Mouse (Mus musculus) stomach, embryonic 15.5 days (tissue): Measurements from ENCODE around the gene Kcnma1. TPM values are rescaled to one million over a fixed set of nuclear protein-coding genes. Genes with fewer than 3 reads are reported as not detected.

Source experiments
- ATAC-seq: fragments of 200-750 bp; cut with Nextera tagmentation; 2 replicates; pipeline ENCODE4 v1.8.0; 2017; ENCODE audit warnings: low read depth, moderate number of reproducible peaks, moderate TSS enrichment; ENCODE audit not compliant: insufficient read depth, low FRiP score
- H3K27ac ChIP-seq: fragments of 300-500 bp; sonication (generic); 2 replicates; pipeline ENCODE4 v1.5.1; 2015; ENCODE audit warnings: mild to moderate bottlenecking, inconsistent platforms
- H3K27me3 ChIP-seq: fragments of 300-500 bp; sonication (generic); replicated peaks from 2 replicates; pipeline ENCODE4 v1.6.1; 2015; ENCODE audit warnings: inconsistent platforms
- H3K36me3 ChIP-seq: fragments of 300-500 bp; sonication (generic); 2 replicates; pipeline ENCODE4 v1.6.1; 2015; ENCODE audit warnings: inconsistent platforms
- H3K4me1 ChIP-seq: fragments of 300-500 bp; sonication (generic); 2 replicates; pipeline ENCODE4 v1.6.1; 2015; ENCODE audit warnings: inconsistent platforms
- H3K4me2 ChIP-seq: fragments of 300-500 bp; sonication (generic); 2 replicates; pipeline ENCODE4 v1.6.1; 2015; ENCODE audit warnings: mild to moderate bottlenecking, inconsistent platforms
- H3K4me3 ChIP-seq: fragments of 300-500 bp; sonication (generic); replicated peaks from 2 replicates; pipeline ENCODE4 v1.5.1; 2015; ENCODE audit warnings: inconsistent platforms
- H3K9ac ChIP-seq: fragments of 300-500 bp; sonication (generic); 2 replicates; pipeline ENCODE4 v1.6.1; 2015; ENCODE audit warnings: inconsistent platforms
- H3K9me3 ChIP-seq: fragments of 300-500 bp; sonication (generic); 2 replicates; pipeline ENCODE4 v1.6.1; 2016; ENCODE audit warnings: inconsistent platforms
- WGBS: fragments of 180-500 bp; shearing (Covaris S2); methylation state at CpG from one replicate; pipeline ENCODE4 v1.1.7; 2015; 5-methylcytosine and 5-hydroxymethylcytosine counted together
- polyA plus RNA-seq: library from polyadenylated mRNA; unstranded; fragments of >200 nt; fragmentation: Nextera tagmentation; extraction: Ambion mirVana; gene quantifications from 2 replicates; pipeline ENCODE4 v1.2.1, GENCODE M21; 2015

Kcnma1 gene
- polyA plus RNA-seq, 1 experiment from 2014 or later = 11.2 TPM

DNA sequence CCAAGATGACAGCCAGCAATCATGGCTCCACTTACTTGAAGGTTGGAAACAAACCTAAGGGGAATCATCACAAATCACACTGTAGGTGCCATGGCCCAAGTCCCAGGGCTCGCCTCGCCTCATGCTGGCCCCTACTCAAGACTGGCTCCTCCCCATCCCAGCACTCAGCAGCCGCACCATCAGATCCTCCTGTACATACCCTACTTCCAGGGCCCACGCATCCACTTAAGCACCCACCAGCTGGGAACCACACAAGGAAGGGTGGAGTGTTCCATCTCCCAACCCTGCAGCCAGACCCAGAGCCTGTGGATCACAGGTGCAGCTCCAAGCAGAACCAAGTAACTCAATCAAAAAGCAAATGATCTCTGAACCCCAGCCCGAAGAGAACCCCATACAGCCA is 114.8 kb downstream of the Kcnma1 start:
- no peak for ATAC-seq
- H3K4me2 ChIP-seq = no peak overlapping the region
- 73% methylated on average over 5 of the region's 5 CpGs for WGBS

GRCm38 (mm10) chr14:23897815-23898214 is 116.5 kb downstream of the Kcnma1 start:
- H3K36me3 ChIP-seq = no peaks in the 10 kb centered on the region
- no peaks in the 10 kb centered on the region for H3K9me3 ChIP-seq
- no peak overlapping the region for H3K27ac ChIP-seq
- H3K27me3 ChIP-seq = no peaks in the 10 kb centered on the region
- no peak overlapping the region for H3K4me2 ChIP-seq
- no peak overlapping the region for H3K4me3 ChIP-seq
- 78% methylated on average over 5 of the region's 5 CpGs for WGBS
- H3K9ac ChIP-seq = no peak overlapping the region
- no peak for ATAC-seq
- H3K4me1 ChIP-seq = no peaks in the 10 kb centered on the region

More for the DNA sequence above, 114.8 kb downstream of the Kcnma1 start:
- H3K4me1 ChIP-seq = no peaks in the 10 kb centered on the region
- no peak overlapping the region for H3K4me3 ChIP-seq
- H3K36me3 ChIP-seq = no peaks in the 10 kb centered on the region
- H3K27me3 ChIP-seq = no peaks in the 10 kb centered on the region
- H3K9ac ChIP-seq = no peak overlapping the region
- H3K9me3 ChIP-seq = no peaks in the 10 kb centered on the region
- H3K27ac ChIP-seq = no peak overlapping the region

- 65% methylated on average over 3 of the region's 3 CpGs for WGBS
- Histone ChIP-seq H3K36me3 (no peaks in the 10 kb centered on the region), H3K4me3 (no peak overlapping the region), H3K4me2 (no peak overlapping the region), H3K27me3 (no peaks in the 10 kb centered on the region), H3K9ac (no peak overlapping the region), H3K4me1 (no peaks in the 10 kb centered on the region), H3K27ac (no peak overlapping the region), H3K9me3 (no peaks in the 10 kb centered on the region)
- ATAC-seq = no peak
These were observed 118.3 kb downstream of the Kcnma1 start for GRCm38 (mm10) chr14:23896036-23896435.

DNA sequence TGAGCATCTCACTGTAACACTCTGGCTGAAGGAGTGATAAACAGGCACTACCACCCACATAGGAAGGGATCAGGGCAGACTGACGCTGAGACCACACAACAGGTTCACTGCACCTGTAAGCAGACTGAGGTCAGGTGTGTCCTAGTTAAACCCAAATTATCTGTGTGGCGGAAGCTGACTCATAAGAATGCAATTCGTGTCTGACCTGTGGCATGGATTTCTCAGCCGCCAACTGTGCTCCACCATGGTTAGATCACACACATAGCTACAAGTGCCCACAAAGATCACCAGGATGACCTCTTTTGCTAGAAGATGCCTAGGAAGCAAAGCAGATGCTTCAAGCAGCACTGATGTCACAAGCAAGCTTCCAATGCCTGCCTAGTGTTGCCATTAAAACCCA is 128.2 kb downstream of the Kcnma1 start:
- Histone ChIP-seq H3K27ac (no peak overlapping the region), H3K27me3 (no peaks in the 10 kb centered on the region), H3K9me3 (no peaks in the 10 kb centered on the region), H3K9ac (no peak overlapping the region), H3K4me2 (no peak overlapping the region), H3K4me3 (no peak overlapping the region), H3K36me3 (no peaks in the 10 kb centered on the region), H3K4me1 (0 out of 2 replicates have a peak, but pooled peaks cover 4% of the 10 kb centered on the region)
- no peak for ATAC-seq
- WGBS = 62% methylated on average over 4 of the region's 4 CpGs

DNA sequence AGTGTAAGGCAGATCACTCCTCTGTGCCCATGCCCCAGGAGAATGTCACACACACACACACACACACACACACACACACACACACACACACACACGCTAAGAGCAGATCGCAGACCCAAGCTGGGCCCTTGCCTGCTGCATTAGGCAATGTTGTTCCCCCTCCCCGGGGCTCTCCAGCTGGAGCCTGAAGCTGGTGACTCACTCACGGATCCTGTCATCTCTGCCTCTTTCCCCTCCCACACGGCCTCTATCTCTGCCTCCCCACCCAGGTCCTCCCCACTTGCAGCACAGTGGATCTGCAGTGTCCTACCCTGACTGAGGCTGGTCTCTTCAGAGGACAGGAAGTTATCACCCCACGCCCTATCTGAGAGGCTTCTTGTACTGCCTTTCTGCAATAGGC is 128.8 kb downstream of the Kcnma1 start:
- WGBS = 32% methylated on average over 6 of the region's 6 CpGs
- Histone ChIP-seq H3K9me3 (no peaks in the 10 kb centered on the region), H3K27ac (no peak overlapping the region), H3K4me2 (no peak overlapping the region), H3K36me3 (no peaks in the 10 kb centered on the region), H3K27me3 (no peaks in the 10 kb centered on the region), H3K9ac (no peak overlapping the region), H3K4me1 (0 out of 2 replicates have a peak, but pooled peaks cover 4% of the 10 kb centered on the region), H3K4me3 (no peak overlapping the region)
- no peak for ATAC-seq

- Histone ChIP-seq H3K9me3 (no peaks in the 10 kb centered on the region), H3K4me1 (0 out of 2 replicates have a peak, but pooled peaks cover 4% of the 10 kb centered on the region), H3K9ac (no peak overlapping the region), H3K36me3 (no peaks in the 10 kb centered on the region), H3K27ac (no peak overlapping the region), H3K4me3 (no peak overlapping the region), H3K4me2 (no peak overlapping the region), H3K27me3 (no peaks in the 10 kb centered on the region)
- WGBS = 83% methylated on average over 4 of the region's 4 CpGs
- ATAC-seq = no peak
These were observed 129.2 kb downstream of the Kcnma1 start for GRCm38 (mm10) chr14:23885071-23885470.

- Histone ChIP-seq H3K27me3 (no peaks in the 10 kb centered on the region), H3K9ac (no peak overlapping the region), H3K27ac (no peak overlapping the region), H3K36me3 (no peaks in the 10 kb centered on the region), H3K4me3 (no peak overlapping the region), H3K4me2 (no peak overlapping the region), H3K9me3 (no peaks in the 10 kb centered on the region), H3K4me1 (0 out of 2 replicates have a peak, but pooled peaks cover 4% of the 10 kb centered on the region)
- WGBS = 86% methylated on average over 1 of the region's 1 CpGs
- ATAC-seq = no peak
These were observed 132.3 kb downstream of the Kcnma1 start for GRCm38 (mm10) chr14:23882001-23882400.

DNA sequence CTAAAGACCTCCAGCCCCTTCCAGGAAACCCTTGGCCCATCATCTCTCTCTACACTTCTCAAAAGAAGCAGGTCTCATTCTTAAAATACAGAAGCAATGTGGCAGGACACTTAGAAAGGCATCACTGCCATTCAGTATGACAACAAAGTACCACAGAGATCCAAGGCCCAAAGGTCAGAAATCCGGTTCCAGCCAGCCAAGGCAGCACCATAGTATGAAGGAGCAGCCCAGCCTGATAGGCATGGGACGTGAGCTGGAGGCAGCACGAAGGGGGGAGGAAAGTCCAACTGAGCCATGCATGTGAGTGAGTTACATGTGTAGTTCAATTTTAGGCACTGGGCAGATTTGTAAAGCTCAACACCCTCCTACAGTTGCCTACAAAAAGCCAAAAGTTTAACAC is 135.0 kb downstream of the Kcnma1 start:
- Histone ChIP-seq H3K9ac (no peak overlapping the region), H3K4me2 (no peak overlapping the region), H3K4me3 (no peak overlapping the region), H3K27me3 (no peaks in the 10 kb centered on the region), H3K4me1 (no peaks in the 10 kb centered on the region), H3K27ac (no peak overlapping the region), H3K36me3 (no peaks in the 10 kb centered on the region), H3K9me3 (no peaks in the 10 kb centered on the region)
- ATAC-seq = no peak
- 83% methylated on average over 3 of the region's 3 CpGs for WGBS

GRCm38 (mm10) chr14:23877561-23877960 is 136.7 kb downstream of the Kcnma1 start:
- H3K36me3 ChIP-seq = no peaks in the 10 kb centered on the region
- no peak for ATAC-seq
- H3K4me2 ChIP-seq = no peak overlapping the region
- H3K9ac ChIP-seq = no peak overlapping the region
- H3K4me1 ChIP-seq = no peaks in the 10 kb centered on the region
- no peaks in the 10 kb centered on the region for H3K9me3 ChIP-seq
- H3K27me3 ChIP-seq = no peaks in the 10 kb centered on the region
- WGBS = 68% methylated on average over 5 of the region's 5 CpGs
- no peak overlapping the region for H3K4me3 ChIP-seq
- no peak overlapping the region for H3K27ac ChIP-seq

DNA sequence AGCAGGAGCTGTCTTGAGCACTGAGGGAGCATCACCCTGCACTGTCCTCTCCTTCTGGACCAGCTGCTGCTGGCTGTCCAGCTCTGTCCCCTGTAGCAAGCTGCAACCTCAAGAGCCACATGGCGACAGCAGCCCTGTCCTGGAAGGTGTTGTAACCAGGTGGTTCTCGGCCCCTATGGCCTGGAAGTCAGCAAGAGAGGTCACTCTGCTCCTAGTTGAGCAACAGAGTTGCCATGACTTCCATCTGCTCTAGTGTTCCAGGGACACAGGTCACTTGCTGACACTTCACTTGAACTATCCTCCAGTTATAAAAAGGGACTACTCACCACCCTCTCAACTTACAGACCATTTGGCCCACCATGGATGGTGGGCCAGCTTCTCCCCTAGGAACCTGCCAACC is 139.7 kb downstream of the Kcnma1 start:
- Histone ChIP-seq H3K4me2 (no peak overlapping the region), H3K9me3 (no peaks in the 10 kb centered on the region), H3K27me3 (0 out of 2 replicates have a peak, but pooled peaks cover 2% of the 10 kb centered on the region), H3K4me1 (no peaks in the 10 kb centered on the region), H3K9ac (no peak overlapping the region), H3K36me3 (no peaks in the 10 kb centered on the region), H3K27ac (no peak overlapping the region), H3K4me3 (no peak overlapping the region)
- 71% methylated on average over 2 of the region's 2 CpGs for WGBS
- no peak for ATAC-seq

DNA sequence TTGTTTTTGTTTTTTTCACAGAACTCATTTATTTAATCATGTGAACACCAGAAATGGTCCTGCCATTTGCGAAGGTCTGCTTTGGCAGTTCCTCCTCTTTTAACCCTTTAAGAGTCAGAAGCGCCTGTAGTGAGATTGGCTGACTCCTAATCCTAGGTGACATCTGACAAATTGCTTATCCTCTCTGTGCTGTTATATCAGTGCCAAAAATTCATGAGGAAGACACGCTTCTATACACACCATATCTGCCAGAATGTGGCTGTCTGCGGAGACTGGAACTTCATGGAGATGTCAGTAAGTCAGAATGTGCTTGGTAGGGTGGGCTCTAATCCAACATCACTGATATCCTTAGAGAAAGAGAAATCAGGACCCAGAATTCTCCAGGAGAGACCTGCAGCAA is 157.3 kb downstream of the Kcnma1 start:
- no peaks in the 10 kb centered on the region for H3K27me3 ChIP-seq
- no peak overlapping the region for H3K9ac ChIP-seq
- no peaks in the 10 kb centered on the region for H3K9me3 ChIP-seq
- H3K4me2 ChIP-seq = no peak overlapping the region
- no peak for ATAC-seq
- 71% methylated on average over 4 of the region's 4 CpGs for WGBS
- H3K4me3 ChIP-seq = no peak overlapping the region
- H3K4me1 ChIP-seq = no peaks in the 10 kb centered on the region
- H3K36me3 ChIP-seq = no peaks in the 10 kb centered on the region
- H3K27ac ChIP-seq = no peak overlapping the region

GRCm38 (mm10) chr14:23854946-23855345 is 159.3 kb downstream of the Kcnma1 start:
- H3K27me3 ChIP-seq = no peaks in the 10 kb centered on the region

DNA sequence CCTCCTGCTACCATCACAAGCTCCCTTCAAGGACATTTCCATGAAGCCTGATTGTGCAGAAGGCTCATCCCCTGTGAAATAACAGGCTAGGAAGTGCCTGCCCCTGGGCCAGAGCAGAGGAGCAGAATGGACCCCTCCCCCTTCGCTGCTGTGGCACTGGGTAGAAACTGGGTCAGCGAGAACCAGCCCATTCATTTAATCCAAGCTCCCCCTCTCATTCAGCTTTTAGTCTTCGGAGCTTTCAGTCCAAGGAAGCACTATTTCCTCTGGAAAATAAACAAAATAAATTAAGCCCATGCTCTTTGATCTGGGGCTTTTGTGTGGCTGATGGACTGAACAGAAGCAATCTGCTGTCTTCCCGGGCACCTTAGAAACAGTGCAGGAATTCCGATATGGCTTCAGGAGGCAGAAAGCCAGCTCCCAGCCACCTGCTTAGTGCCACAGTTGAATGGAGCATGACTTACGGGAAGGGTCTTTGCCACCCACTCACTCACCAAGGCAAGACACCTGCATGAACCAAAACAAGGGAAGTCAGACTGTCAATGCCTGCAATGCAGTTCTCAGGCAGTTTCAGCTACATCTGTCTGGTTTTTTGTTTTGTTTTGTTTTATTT is 165.7 kb downstream of the Kcnma1 start:
- Histone ChIP-seq H3K4me3 (no peak overlapping the region), H3K9ac (no peak overlapping the region), H3K27me3 (no peaks in the 10 kb centered on the region), H3K4me1 (no peaks in the 10 kb centered on the region), H3K4me2 (no peak overlapping the region), H3K27ac (no peak overlapping the region), H3K9me3 (no peaks in the 10 kb centered on the region), H3K36me3 (no peaks in the 10 kb centered on the region)
- 43% methylated on average over 6 of the region's 6 CpGs for WGBS
- no peak for ATAC-seq

More at GRCm38 (mm10) chr14:23854946-23855345, 159.3 kb downstream of the Kcnma1 start:
- Histone ChIP-seq H3K36me3 (no peaks in the 10 kb centered on the region), H3K27ac (no peak overlapping the region), H3K9me3 (no peaks in the 10 kb centered on the region), H3K9ac (no peak overlapping the region), H3K4me3 (no peak overlapping the region), H3K4me1 (no peaks in the 10 kb centered on the region), H3K4me2 (no peak overlapping the region)
- 66% methylated on average over 2 of the region's 2 CpGs for WGBS
- no peak for ATAC-seq
